Mouse (Mus musculus) heart, postnatal 36 days (tissue): ENCODE data around the gene Med31. TPM values are rescaled to one million over a fixed set of nuclear protein-coding genes. Genes with fewer than 3 reads are reported as not detected.

Experiments used
- DNase-seq, 2 experiments: peaks; one replicate each; pipeline ENCODE4 v3.0.0; 2021 to 2022
- intact Hi-C: fragments of 180-260 bp; cut with DNase I; formaldehyde crosslinking; loops from one replicate; pipeline ENCODE4 v1.15.1; 2025
- total RNA-seq, 2 experiments: library from RNA; stranded (reverse); gene quantifications; 2 replicates each; pipeline ENCODE4 v1.2.3; 2021

Gene Med31
- 10 to 100 TPM; 10.2 to 11.8 TPM for total RNA-seq

DNA sequence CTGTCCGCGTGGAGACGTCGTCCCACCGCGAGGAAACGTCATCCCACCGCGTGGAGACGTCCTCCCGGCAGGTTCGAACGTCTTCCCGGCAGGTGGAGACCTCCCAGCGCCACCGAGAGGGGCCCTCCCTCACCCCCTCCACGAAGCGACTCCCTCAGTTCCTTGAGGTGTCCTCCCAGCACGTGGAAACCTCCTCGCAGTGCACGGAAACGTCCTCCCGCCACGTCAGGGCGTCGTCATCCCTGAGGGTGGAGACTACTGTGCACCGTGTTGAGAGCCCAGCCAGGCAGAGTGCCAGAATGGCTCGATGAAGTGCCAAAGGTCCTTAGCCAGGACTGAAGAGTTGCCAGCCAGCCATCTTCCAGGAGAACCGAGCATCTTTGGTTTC lies at the start of gene Med31:
TSS of gene Med31 (minus strand) at position 183 of the 388 bp plus-strand sequence.
- intact Hi-C loops: no loop called here
- DNase-seq: peak; percentile 75 to 76

- no peak for DNase-seq
- intact Hi-C loops: no loop called here
Observed at GRCm38 (mm10) chr11:72256441-72256840, 41.0 kb upstream of the Med31 start.

GRCm38 (mm10) chr11:72255629-72256028 lies 40.2 kb upstream of the Med31 start:
- intact Hi-C loops: no loop called here
- no peak for DNase-seq

GRCm38 (mm10) chr11:72245196-72245753 lies 29.9 kb upstream of the Med31 start:
- intact Hi-C loops: no loop called here
- DNase-seq: no peak

DNA sequence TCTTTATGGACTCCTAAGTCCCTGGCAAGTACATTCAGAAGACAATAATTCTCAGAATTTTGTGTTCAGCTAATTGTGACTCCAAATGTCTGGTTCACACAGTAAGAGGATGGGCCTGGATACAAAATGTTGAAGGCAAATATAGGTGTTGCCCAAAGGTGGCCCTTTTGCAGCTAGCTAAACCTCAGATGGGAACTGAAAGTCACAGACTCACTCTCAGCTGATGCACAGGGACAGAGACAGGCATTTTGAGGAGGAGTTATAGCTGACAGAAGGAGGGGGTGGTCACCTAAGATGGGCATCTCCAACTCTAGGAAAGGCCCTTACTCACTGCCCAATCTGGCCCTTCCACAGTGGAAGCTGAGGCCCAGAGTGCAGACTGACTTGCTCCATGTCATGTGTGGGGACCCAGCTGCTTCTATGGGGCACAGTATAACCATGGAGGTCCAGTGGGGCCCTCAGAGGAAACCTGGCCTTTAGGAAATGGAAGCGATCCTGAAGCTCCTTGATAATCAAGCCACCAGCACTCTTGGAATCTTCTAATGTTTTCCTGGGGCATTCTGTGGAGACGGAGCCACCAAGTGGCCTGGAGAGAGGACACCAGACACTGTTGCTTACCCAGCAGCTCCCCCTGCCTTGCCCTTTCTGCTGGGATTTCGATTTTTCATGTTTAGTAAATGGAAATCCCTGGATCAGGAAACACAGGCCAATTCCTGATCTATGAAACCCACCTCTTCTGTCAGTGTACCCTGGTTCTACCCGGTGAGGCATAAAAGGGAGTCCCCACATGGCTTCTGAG lies 24.9 kb upstream of the Med31 start:
- DNase-seq: no peak
- intact Hi-C loops: no loop called here

GRCm38 (mm10) chr11:72234013-72234412 lies 18.6 kb upstream of the Med31 start:
- intact Hi-C loops: no loop called here
- DNase-seq: no peak

- DNase-seq: no peak
- intact Hi-C loops: no loop called here
Observed at GRCm38 (mm10) chr11:72232991-72233390, 17.6 kb upstream of the Med31 start.

DNA sequence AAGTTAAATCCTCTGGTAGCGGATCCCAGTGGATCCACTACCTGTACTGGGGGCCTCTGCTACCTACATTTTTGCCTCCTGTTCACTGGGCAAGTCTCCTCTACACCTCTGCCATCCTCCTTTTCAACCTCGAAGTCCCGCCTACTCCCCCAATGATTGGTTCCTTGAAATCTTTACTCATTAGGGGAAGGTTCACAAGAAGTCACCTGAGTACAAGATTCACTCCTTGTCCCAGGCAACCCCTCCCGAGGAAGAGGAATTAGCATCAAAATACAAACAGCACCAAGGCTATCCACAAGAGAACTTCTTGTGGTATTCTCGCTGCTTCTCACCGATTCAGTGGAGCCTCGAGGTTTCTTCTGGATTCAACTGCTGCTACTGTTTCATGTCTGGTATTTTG lies 16.7 kb upstream of the Med31 start:
- intact Hi-C loops: no loop called here
- DNase-seq: no peak

GRCm38 (mm10) chr11:72228513-72228912 lies 13.1 kb upstream of the Med31 start:
- DNase-seq: no peak
- intact Hi-C loops: no loop called here

GRCm38 (mm10) chr11:72226901-72227300 lies 11.5 kb upstream of the Med31 start:
- DNase-seq: no peak
- intact Hi-C loops: loop anchor here (1.0 kb wide), 1 partner anchor 336 kb away; no protein-coding TSS in a partner anchor

DNA sequence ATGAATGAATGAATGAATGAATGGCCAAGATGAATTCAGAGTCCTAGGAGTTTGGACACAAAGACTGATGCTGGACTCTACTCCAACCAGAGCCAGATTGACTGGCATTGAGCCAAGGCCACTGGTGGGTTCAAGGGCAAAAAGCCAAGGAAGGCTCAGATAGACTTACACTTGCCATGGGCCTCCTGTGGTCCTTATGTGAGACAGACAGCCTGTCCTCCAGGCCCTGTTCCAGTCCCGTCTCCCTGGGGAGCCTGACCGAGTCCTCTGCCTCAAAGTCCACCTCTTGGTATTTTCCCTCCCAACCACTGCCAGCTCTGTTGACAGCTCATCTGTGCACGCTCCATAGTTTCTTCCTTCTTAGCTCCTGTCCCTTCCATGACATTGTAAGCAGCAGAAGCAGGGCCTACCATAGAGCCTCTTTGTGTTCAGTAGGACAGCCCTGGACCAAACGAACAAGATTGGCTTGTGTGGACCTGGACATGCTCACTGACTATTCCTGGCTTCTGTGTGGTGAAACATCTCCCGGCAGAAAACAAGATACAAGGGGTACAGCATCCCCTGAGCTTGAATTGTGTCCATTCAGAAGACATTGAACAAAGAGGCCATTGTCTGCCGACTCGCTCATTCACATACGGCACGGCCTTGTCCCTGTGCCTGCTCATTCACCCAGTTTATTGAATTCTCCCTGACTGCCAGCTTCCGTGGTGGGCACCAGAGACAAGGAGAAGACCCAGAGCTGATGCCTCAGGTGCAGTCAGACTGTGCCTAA lies 10.8 kb upstream of the Med31 start:
- DNase-seq: no peak
- intact Hi-C loops: loop anchor here (1.0 kb wide), 1 partner anchor 337 kb away; no protein-coding TSS in a partner anchor

DNA sequence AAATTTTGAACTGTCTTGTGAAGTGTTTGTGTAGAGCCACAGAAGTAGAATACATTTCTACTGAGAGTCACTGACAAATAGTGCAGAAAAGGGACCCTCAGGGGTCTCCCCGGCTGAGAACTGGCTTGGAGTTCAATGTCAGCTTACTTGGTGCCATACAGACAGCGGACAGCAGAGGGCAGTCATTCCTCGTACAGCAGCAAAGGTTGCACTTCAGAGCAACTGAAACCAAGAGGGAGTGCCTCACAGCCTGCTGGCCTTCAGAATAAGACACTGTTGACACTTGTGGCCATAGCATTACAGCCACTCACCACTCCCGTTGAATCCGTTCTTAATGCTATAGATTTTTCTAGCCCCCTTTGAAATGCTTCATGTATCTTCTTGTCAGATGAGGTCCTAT lies 9.5 kb upstream of the Med31 start:
- intact Hi-C loops: loop anchor here (2.0 to 5.0 kb wide), 4 partner anchors 42 to 204 kb away; partner anchors contain the start of gene Slc13a5
- peak; percentile 77 to 85 for DNase-seq

DNA sequence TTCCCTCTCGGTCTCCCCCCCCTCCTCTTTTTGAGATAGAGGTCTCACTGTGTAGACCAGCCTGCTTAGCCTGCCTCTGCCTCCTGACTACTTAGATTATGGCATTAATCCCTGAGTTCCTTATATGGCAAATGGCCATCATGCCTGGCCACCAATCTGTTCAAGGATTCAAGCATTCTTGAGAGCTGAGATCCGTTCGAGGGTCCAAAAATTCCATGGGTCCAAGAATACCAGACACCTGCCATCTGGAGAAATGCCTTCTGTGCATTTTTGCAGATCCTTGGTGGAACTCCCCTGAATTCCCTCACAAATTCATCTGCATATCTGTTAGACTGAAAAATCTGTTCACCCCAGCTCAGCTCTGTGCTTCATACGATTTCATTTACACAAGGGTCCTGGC lies 8.0 kb upstream of the Med31 start:
- no peak for DNase-seq
- intact Hi-C loops: loop anchor here (5.0 kb wide), 1 partner anchor 119 kb away; no protein-coding TSS in a partner anchor

- intact Hi-C loops: loop anchor here (5.0 kb wide), 1 partner anchor 121 kb away; no protein-coding TSS in a partner anchor
- DNase-seq: peak; percentile 65 to 68
Observed at GRCm38 (mm10) chr11:72221278-72221677, 5.9 kb upstream of the Med31 start.

- no peak for DNase-seq
- intact Hi-C loops: no loop called here
Observed at GRCm38 (mm10) chr11:72217116-72217515, 1.7 kb upstream of the Med31 start.

DNA sequence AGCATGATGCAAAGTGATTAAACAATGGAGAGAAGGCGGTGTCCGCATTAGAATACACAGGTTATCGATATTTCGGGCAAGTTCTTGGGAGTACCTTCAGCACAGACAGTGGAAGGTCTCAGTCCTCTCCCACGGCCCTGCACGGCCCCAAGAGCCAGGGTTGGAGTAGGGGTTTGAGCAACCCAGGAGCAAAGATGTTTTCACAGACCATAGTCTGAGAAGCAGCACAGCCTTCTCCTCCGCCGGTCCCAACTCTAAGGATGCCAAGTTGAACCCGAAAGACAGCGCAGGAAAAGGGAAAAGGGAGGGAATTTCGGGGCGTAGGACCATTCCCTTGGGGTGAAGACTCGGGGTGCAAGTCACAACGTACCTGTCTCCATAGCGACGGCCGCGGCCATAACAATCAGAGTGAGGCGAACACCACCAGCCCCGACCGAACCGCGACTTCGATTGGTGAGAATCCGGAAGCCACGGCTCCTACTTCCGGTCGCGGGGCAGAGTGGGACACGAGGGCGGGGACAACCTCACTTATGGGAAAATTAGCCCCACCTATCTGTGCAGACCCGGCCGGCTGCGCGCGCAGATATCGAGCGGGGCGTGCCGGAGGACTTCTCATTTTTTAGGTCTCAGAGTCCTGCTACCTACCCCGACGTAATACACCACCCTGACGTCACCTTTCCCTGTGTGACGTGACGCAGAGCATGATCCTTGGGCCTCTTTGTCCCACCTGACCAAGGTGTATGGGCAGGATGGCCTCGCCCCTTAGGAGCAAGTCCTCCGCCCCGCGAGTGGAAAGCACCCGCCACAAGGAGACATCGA lies 592 bp downstream of the Med31 start:
- DNase-seq: peak; percentile 89 to 91
- intact Hi-C loops: no loop called here

DNA sequence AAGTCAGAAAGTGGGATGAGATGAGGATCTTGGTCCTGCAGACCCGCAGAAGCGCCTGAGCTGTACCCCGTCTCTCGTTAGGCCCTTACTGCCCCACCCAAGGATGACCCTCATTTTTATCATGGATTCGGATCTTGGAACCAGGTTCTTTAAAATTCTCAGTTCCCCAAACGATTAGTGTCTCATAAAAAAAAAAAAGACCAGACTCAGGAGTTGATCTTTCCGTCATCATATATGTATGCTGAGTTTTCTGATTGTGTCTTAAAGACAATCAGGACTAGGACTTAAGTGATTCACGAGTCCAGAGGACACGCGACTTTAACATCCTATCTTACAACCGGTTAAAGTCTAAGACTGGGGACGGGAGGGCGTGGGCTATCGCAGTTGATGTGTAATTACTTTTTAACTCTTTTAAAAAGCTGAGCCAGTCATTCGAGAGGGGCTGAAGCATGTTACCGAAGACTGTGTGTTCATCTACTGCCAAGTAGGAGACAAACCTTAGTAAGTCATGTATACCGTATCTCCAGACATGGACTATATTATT lies 7.5 kb downstream of the Med31 start:
- DNase-seq: no peak
- intact Hi-C loops: loop anchor here (5.0 to 10.0 kb wide), 2 partner anchors 156 to 587 kb away; partner anchors contain the start of genes Cyb5d2 and Zzef1

DNA sequence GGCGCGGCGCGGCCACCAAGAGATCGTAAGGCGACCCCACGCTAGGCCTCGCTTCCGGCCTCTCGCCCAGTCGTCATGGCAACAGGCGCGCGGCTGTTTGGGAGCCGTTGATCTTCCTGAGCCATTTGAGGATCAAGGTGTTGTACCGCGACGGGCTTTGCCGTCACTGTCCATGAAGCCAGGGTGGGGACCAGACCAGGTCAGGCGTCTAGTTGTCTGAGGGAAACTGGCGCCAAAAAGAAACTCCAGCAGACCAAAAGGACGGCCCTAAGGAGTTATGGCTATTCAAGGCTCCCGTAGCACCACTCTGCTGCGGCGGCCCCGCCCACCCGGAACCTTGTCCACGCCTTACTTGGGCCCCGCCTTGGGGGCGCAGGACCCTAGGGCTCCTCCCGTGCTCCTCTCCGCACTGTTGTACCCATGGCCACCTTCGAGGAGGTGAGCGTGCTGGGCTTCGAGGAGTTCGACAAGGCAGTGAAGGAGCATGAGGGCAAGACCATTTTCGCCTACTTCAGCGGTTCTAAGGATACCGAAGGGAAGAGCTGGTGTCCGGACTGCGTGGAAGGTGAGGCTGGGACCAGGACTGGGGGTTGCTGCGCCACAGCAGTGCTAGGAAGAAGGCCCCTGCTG lies 8.1 kb downstream of the Med31 start, which contains the start of the genes 4933427D14Rik and Txndc17:
TSS of gene 4933427D14Rik (minus strand) at position 256 of the 630 bp plus-strand sequence.
TSS of gene Txndc17 (plus strand) at position 344 of the 630 bp plus-strand sequence.
- intact Hi-C loops: loop anchor here (5.0 to 10.0 kb wide), 2 partner anchors 155 to 587 kb away; partner anchors contain the start of genes Cyb5d2 and Zzef1
- DNase-seq: peak; percentile 89 to 92
